ENCODE assay signal across 32 mouse cellular contexts in the genomic region with DNA sequence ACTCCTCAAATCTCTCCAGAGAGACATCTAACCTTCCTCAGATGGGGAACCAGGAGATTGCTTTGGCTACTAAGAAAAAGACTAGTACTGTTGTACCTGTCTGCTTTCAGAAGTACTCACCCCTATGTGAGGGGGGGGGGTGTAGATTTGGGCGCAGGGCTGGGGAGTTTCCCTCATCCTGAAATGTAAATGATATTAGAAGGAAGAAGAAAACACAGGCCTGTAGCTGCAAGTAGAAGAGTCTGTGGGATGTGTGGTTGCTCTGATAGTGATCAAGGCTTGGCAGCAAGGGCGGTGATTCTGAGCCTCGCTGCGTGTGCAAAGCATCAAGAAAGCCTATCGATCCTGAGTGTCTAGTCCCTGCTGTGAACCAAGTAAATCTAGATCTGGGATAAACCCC. TPM values are rescaled to one million over a fixed set of nuclear protein-coding genes. Genes with fewer than 3 reads are reported as not detected.
DNase-seq lines count a peak whose midpoint lies in the region; ATAC-seq and TF ChIP-seq lines count a peak whose summit lies in the region.
"Had no signal": no experiment of that assay in that cellular context is flagged by ENCODE, and none has a peak within 500 bp of the region (broad histone marks: within the 10 kb centered on the region; RNA-seq: fewer than 3 reads in every experiment).

No protein-coding gene starts in this region.

- no peak for TF ChIP-seq CTCF in CH12.LX (conservative IDR thresholded peaks at IDR 0.05 in 1 of 2, IDR thresholded peaks at IDR 0.05 in 1 of 2; ENCODE audit: low read depth in 2 of 2, low read length in 2 of 2)

- H3K4me3 ChIP-seq in CH12.LX (replicated peaks in 1 of 3; ENCODE audit: low read depth in 2 of 3, low read length in 2 of 3, poor library complexity in 1 of 3) = peak overlapping the region in 2 of 3 experiments; percentile 4 to 27
- H3K4me3 ChIP-seq: embryonic facial prominence, embryonic 12.5 days; embryonic facial prominence, embryonic 15.5 days; gastrocnemius, adult 2 months; heart, embryonic 12.5 days; heart, embryonic 15.5 days had no signal

- H3K27me3 ChIP-seq in CH12.LX (replicated peaks) = no peaks in the 10 kb centered on the region
- H3K27me3 ChIP-seq: embryonic facial prominence, embryonic 12.5 days; embryonic facial prominence, embryonic 15.5 days; heart, embryonic 12.5 days; heart, embryonic 15.5 days had no signal

- no peak for TF ChIP-seq RAD21 in CH12.LX (IDR thresholded peaks at IDR 0.05; ENCODE audit: low read depth, low read length)

- dilution Hi-C loops in CH12.LX (cut with MboI; ENCODE audit: extremely low pct_ligation_motif_present, extremely low pct_unique_long_range_greater_than_20kb, low sequenced_read_pairs) = no loop called here

- H3K79me2 ChIP-seq in CH12.LX (replicated peaks; ENCODE audit: control insufficient read depth, extremely low read depth, insufficient read depth, poor library complexity, severe bottlenecking) = no peaks in the 10 kb centered on the region

- H3K4me1 ChIP-seq in CH12.LX (ENCODE audit: control insufficient read depth in 1 of 2, insufficient read depth in 2 of 2) = peaks cover 2 to 15% of the 10 kb centered on the region in 2 experiments; a peak in 2 of 4 replicates
- H3K4me1 ChIP-seq: embryonic facial prominence, embryonic 12.5 days; embryonic facial prominence, embryonic 15.5 days; heart, embryonic 12.5 days; heart, embryonic 15.5 days had no signal

- intact Hi-C loops in heart, postnatal 25 days (cut with DNase I) = no loop called here

- H3K9ac ChIP-seq in CH12.LX (ENCODE audit: insufficient read depth, low read depth) = 0 out of 2 replicates have a peak overlapping the region, but pooled peaks have one; percentile 4
- H3K9ac ChIP-seq: embryonic facial prominence, embryonic 12.5 days; embryonic facial prominence, embryonic 15.5 days; forebrain, postnatal 0 days; heart, embryonic 12.5 days; heart, embryonic 15.5 days; hindbrain, embryonic 14.5 days had no signal

- ATAC-seq in megakaryocyte-erythroid progenitor cell, adult 5-6 weeks (replicated peaks; ENCODE audit: low FRiP score, low TSS enrichment, poor library complexity, severe bottlenecking) = 0 out of 2 replicates have a peak, but pooled peaks have one; percentile 44
- ATAC-seq: forebrain, embryonic 14.5 days; forebrain, postnatal 0 days; hindbrain, postnatal 0 days; intestine, postnatal 0 days; Patski had no signal

- H3K4me2 ChIP-seq in CH12.LX (ENCODE audit: insufficient read depth, low read depth, poor library complexity, severe bottlenecking) = peak overlapping the region; percentile 42
- H3K4me2 ChIP-seq: embryonic facial prominence, embryonic 12.5 days; embryonic facial prominence, embryonic 15.5 days; heart, embryonic 12.5 days; heart, embryonic 15.5 days; hindbrain, embryonic 14.5 days had no signal

- in situ Hi-C loops in CH12.LX (cut with MboI; ENCODE audit: low pct_ligation_motif_present, low pct_unique_long_range_greater_than_20kb, low sequenced_read_pairs) = no loop called here

- H3K27ac ChIP-seq in CH12.LX (ENCODE audit: insufficient read depth, low read depth) = no peak overlapping the region
- H3K27ac ChIP-seq: embryonic facial prominence, embryonic 12.5 days; embryonic facial prominence, embryonic 15.5 days; gastrocnemius, adult 2 months; heart, embryonic 15.5 days; hindbrain, embryonic 14.5 days; hindbrain, postnatal 0 days had no signal

- no peak for TF ChIP-seq POLR2A in CH12.LX (IDR thresholded peaks at IDR 0.05; ENCODE audit: low read depth, low read length)

- TF ChIP-seq EP300 in CH12.LX (IDR thresholded peaks at IDR 0.05; ENCODE audit: low read length) = no peak

- no peaks in the 10 kb centered on the region for H3K36me3 ChIP-seq in CH12.LX (replicated peaks in 1 of 2; ENCODE audit: control insufficient read depth in 1 of 2, insufficient read depth in 1 of 2, low read length in 1 of 2)
- H3K36me3 ChIP-seq: embryonic facial prominence, embryonic 12.5 days; embryonic facial prominence, embryonic 15.5 days; heart, embryonic 12.5 days; heart, embryonic 15.5 days had no signal

- peak; percentile 2 for DNase-seq in CD4-positive, CD25-positive, alpha-beta regulatory T cell, adult 2 months (ENCODE audit: low read depth, low spot score)
- peak; percentile 48 for DNase-seq in CH12.LX (ENCODE audit: extremely low read depth)
- no peak for DNase-seq in heart, postnatal 25 days (ENCODE audit: low spot score)
- DNase-seq in heart, adult 18-20 months = no peak
- no peak for DNase-seq in spleen, postnatal 10 days (ENCODE audit: low spot score in 2 of 2)
- DNase-seq: adrenal gland, postnatal 14 days; cerebellum, adult 11-12 months; cerebellum, adult 8-10 months; cerebellum, postnatal 14 days; forebrain, postnatal 0 days; gastrocnemius, adult 2 months; gastrocnemius, postnatal 14 days; heart, adult 11 months; heart, postnatal 10 days; heart, postnatal 4 days had no signal

- H3K9me3 ChIP-seq in CH12.LX (replicated peaks; ENCODE audit: low read length) = no peaks in the 10 kb centered on the region
- H3K9me3 ChIP-seq: embryonic facial prominence, embryonic 12.5 days; embryonic facial prominence, embryonic 15.5 days; heart, embryonic 12.5 days; heart, embryonic 15.5 days had no signal

TF ChIP-seq in CH12.LX, 34 proteins besides CTCF, POLR2A, EP300 and RAD21:
- TF ChIP-seq SIN3A (IDR thresholded peaks at IDR 0.05; ENCODE audit: low read length) (no peak), MAFK (IDR thresholded peaks at IDR 0.05; ENCODE audit: insufficient replicate concordance, low read length) (no peak), ELF1 (IDR thresholded peaks at IDR 0.05; ENCODE audit: low read depth, low read length) (no peak), HCFC1 (IDR thresholded peaks at IDR 0.05; ENCODE audit: low read depth, low read length) (no peak), MAZ (IDR thresholded peaks at IDR 0.05; ENCODE audit: low read depth, low read length) (no peak), ETS1 (conservative IDR thresholded peaks at IDR 0.05; ENCODE audit: low read depth, low read length) (no peak), E2F4 (IDR thresholded peaks at IDR 0.05; ENCODE audit: insufficient replicate concordance, low read depth, low read length) (no peak), IRF4 (IDR thresholded peaks at IDR 0.05; ENCODE audit: low read depth, low read length) (no peak), NRF1 (IDR thresholded peaks at IDR 0.05; ENCODE audit: low read depth, low read length) (no peak), UBTF (IDR thresholded peaks at IDR 0.05; ENCODE audit: low read depth, low read length) (no peak), PAX5 (IDR thresholded peaks at IDR 0.05; ENCODE audit: low read length) (no peak), USF2 (conservative IDR thresholded peaks at IDR 0.05; ENCODE audit: low read depth, low read length) (no peak), NELFE (IDR thresholded peaks at IDR 0.05; ENCODE audit: low read depth, low read length) (no peak), MAX (IDR thresholded peaks at IDR 0.05; ENCODE audit: low read length) (no peak), ZC3H11A (IDR thresholded peaks at IDR 0.05; ENCODE audit: low read depth, low read length) (no peak), MYC (IDR thresholded peaks at IDR 0.05; ENCODE audit: low read depth, low read length) (no peak), MXI1 (IDR thresholded peaks at IDR 0.05; ENCODE audit: low read depth, low read length) (no peak), POLR2AphosphoS2 (IDR thresholded peaks at IDR 0.05; ENCODE audit: low read depth, low read length) (no peak)

RNA-seq across cellular contexts. Expression of gene Tmem45a, which starts 43.0 kb away (rescaled TPM):
- 13.7 and 30.7 TPM in 2 replicates for total RNA-seq in CH12.LX (2012; rRNA removed)
- 76.8 and 105 TPM in 2 replicates for total RNA-seq in CH12.LX (2014; rRNA removed)
- polyA plus RNA-seq in CH12.LX (2012; ENCODE audit: insufficient read length, low read depth) = 26.9 and 31.7 TPM in 2 replicates
- not detected in 2 replicates for total RNA-seq in megakaryocyte-erythroid progenitor cell, adult 5-6 weeks (2014; fragmentation: Nextera tagmentation)
- not detected in 2 replicates for total RNA-seq in megakaryocyte-erythroid progenitor cell, adult 5-6 weeks (2017)
- total RNA-seq in heart, postnatal 25 days (2021) = 1 to 10 TPM; 3.7 to 3.8 TPM
- 1 to 10 TPM; 2.9 to 4.8 TPM for total RNA-seq in heart, adult 18-20 months (2021)
- polyA plus RNA-seq: Patski had no signal

RNA-seq across cellular contexts. Expression of gene Adgrg7, which starts 47.3 kb away (rescaled TPM):
- total RNA-seq in CH12.LX (2012; rRNA removed) (1.3 and 1.5 TPM in 2 replicates), CH12.LX (2014; rRNA removed) (0.14 and 0.20 TPM in 2 replicates)
- 0.15 and 0.29 TPM in 2 replicates for polyA plus RNA-seq in CH12.LX (2012; ENCODE audit: insufficient read length, low read depth)
- 7.8 and 11.7 TPM in 2 replicates for total RNA-seq in megakaryocyte-erythroid progenitor cell, adult 5-6 weeks (2014; fragmentation: Nextera tagmentation)
- total RNA-seq in megakaryocyte-erythroid progenitor cell, adult 5-6 weeks (2017) = 27.6 and 32.6 TPM in 2 replicates
- not detected for total RNA-seq in heart, postnatal 25 days (2021)
- total RNA-seq in heart, adult 18-20 months (2021) = not detected
- total RNA-seq: adrenal gland, postnatal 14 days; adrenal gland, postnatal 4 days; ES-E14; forebrain, postnatal 0 days; gastrocnemius, adult 2 months; gastrocnemius, postnatal 14 days; gastrocnemius, postnatal 4 days; heart, postnatal 10 days; heart, postnatal 4 days; hindbrain, postnatal 0 days had no signal
- polyA plus RNA-seq: C2C12; embryonic facial prominence, embryonic 12.5 days; embryonic facial prominence, embryonic 15.5 days; forebrain, embryonic 11.5 days; forebrain, embryonic 14.5 days; forebrain, postnatal 0 days; frontal cortex, adult 2 months; heart, embryonic 12.5 days; heart, embryonic 15.5 days; hindbrain, embryonic 11.5 days; hindbrain, embryonic 14.5 days; hindbrain, postnatal 0 days; Patski had no signal

Comparison
In these comparisons a context has a peak if more than half of its experiments do, and no peak if none do; other contexts are left out.
1. DNase-seq: peak in CD4-positive, CD25-positive, alpha-beta regulatory T cell, adult 2 months (single experiment) and CH12.LX (single experiment); none in heart, postnatal 25 days (single experiment), heart, adult 18-20 months (0 of 2) and spleen, postnatal 10 days (0 of 2).